Mouse (Mus musculus) liver, adult (tissue): ENCODE measurements around the gene Cfap73.

ENCODE experiments used
- GATA4 ChIP-seq: IDR thresholded peaks from 2 replicates; pipeline ENCODE4 v1.6.1; 2014; ENCODE audit warnings: mild to moderate bottlenecking, low read length; ENCODE audit not compliant: insufficient replicate concordance

Cfap73 gene

GRCm38 (mm10) chr5:120587616-120587926 is 46.5 kb downstream of the Cfap73 start:
- no peak for TF ChIP-seq GATA4

- TF ChIP-seq GATA4, result peak; percentile 18; the same call in 1 of the 2 replicates
Observed at GRCm38 (mm10) chr5:120586741-120587615, 47.1 kb downstream of the Cfap73 start.

- no peak for TF ChIP-seq GATA4
Observed at GRCm38 (mm10) chr5:120584968-120585367, 49.1 kb downstream of the Cfap73 start.

GRCm38 (mm10) chr5:120583511-120583910 is 50.5 kb downstream of the Cfap73 start:
- TF ChIP-seq GATA4, result no peak

- TF ChIP-seq GATA4, result no peak
Observed at GRCm38 (mm10) chr5:120582002-120582401, 52.0 kb downstream of the Cfap73 start.

- no peak for TF ChIP-seq GATA4
Observed at GRCm38 (mm10) chr5:120579898-120580626, 54.0 kb downstream of the Cfap73 start.

- TF ChIP-seq GATA4, result no peak
Observed at GRCm38 (mm10) chr5:120579211-120579897, 54.7 kb downstream of the Cfap73 start.

GRCm38 (mm10) chr5:120578504-120579081 is 55.4 kb downstream of the Cfap73 start:
- no peak for TF ChIP-seq GATA4
